Mouse (Mus musculus): Measurements from ENCODE around the gene Gigyf1.

Gene Gigyf1

DNA sequence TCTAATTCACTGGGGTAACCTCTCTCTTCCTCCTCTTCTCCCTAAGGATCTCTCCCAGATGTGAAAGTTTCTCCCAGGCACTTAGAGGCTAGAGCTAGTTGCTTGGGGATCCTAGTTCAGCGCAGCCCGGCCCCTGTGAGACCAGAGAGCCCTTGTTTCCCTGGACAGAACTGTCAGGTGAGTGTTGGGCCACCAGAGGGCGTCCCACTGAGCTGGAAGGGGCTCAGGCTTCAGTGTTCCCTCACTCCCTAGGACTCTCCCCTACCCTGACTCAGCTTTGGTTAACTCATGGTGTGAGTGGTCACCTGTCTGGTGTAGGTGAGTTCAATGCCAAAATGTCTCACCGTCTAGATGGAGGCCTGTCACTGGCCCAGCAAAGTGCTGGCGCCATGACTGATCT lies at the start of gene Gigyf1:
TSS of gene Gigyf1 (plus strand) at position 113 of the 400 bp plus-strand sequence.
- DNase-seq (ENCODE audit: low spot score), result peak; percentile 45

DNA sequence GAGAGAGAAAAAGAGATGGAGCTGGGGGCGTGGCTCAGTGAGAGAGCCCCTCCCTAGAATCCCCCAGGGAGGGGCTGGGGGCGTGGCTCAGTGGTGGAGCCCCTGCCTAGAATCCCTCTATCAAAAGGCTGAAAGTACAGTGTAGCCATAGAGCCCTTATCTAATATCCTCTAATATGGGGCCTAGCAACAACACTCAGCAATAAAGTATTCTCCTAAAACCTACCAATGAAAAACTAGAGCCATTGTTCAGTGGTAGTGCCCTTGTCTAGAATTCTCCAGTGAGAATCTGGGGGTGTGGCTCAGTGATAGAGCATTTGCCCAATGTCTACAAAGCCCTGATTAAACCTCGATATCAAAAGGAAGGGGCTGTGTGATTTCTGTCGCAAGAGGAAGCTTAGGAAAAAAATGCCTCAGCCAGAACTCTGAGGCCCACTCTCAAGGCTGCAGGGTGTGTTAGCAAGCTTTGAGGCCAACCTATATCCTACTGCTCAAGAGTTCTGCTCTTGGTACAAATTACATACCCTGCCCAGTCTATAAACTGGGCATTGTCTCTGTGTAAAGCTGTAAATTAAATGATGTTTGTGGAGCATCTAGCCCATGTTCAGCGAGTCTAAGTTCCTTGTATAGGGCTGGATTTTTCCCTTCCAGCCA lies 46.0 kb upstream of the Gigyf1 start:
- DNase-seq (ENCODE audit: low spot score), result no peak

DNA sequence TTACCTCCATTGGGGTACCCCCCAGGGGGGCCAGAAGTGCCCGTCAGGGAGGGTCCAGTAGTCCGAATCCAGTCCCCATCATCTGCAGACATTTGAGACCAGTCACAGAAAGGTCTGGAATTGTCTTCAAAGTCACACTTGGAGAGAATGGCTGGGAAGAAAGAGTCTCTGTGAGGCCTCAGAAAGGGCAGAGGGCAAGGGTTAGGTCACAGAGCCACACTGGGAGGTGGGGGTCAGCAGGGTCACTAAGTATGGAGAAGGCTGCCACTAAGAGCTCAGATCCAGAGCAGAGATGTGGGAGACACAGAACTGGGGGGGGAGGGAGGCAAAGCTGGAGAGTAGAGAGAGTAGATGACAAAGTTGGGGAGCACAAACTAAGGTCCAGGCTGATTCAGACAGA lies 44.0 kb upstream of the Gigyf1 start:
- peak; percentile 28 for DNase-seq (ENCODE audit: low spot score)

DNA sequence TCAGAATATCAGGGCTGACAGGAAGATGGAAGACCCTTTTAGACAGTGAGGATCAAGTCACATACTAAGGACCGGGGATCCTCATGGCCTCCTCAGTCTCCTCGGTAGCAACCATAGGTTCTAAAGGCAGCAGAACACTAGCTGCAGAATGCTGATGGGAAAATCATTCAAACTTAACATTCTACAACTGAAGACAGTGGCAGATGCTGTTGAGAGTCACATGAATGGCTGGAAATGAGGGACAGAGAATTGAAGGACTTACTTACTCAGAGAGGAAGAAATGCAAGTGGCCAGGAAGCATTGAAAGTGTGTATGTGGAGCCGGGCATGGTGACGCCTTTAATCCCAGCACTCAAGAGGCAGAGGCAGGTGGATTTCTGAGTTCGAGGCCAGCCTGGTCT lies 41.4 kb upstream of the Gigyf1 start, which contains the start of gene Zan:
TSS of gene Zan (minus strand) at position 101 of the 400 bp plus-strand sequence.
- DNase-seq (ENCODE audit: low spot score), result no peak

DNA sequence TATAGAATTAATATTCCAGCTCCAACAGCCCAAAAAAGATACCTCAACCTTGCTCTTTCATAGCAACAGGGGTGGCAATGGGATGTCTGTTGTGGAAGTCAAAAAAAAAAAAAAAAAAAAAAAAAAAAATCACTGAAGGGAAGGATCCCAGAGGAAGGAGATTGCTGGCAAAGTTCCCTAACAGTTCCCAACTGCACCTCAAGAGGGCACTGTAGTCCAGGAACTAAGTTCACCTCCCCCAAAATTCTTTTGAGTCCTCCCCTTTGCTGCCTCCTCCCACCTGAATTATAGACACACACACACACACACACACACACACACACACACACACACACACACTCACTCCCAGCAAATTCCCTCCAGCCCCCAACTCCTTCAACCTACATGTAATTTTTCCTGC lies 37.2 kb upstream of the Gigyf1 start:
- DNase-seq (ENCODE audit: low spot score), result peak; percentile 95

DNA sequence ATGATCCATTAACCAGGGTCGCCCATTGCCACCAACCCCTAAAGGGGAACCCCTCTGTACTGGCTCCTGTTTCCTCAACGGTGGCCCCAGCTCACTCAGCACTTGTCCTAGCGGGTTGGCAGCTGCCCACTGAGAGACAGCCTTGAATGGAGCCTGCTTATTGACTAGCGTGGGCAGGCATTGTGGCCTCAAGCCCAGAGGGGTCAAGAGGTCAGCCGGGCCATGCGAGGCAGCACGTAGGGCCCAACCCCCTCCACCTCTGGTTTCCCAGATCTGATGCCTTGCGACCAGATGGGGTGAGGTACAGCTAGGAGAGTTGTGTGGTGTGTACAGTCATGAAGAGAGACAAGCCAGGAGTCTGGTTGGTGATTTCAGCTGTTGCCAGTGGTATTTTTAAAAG lies 36.5 kb upstream of the Gigyf1 start:
- DNase-seq (ENCODE audit: low spot score), result peak; percentile 73

DNA sequence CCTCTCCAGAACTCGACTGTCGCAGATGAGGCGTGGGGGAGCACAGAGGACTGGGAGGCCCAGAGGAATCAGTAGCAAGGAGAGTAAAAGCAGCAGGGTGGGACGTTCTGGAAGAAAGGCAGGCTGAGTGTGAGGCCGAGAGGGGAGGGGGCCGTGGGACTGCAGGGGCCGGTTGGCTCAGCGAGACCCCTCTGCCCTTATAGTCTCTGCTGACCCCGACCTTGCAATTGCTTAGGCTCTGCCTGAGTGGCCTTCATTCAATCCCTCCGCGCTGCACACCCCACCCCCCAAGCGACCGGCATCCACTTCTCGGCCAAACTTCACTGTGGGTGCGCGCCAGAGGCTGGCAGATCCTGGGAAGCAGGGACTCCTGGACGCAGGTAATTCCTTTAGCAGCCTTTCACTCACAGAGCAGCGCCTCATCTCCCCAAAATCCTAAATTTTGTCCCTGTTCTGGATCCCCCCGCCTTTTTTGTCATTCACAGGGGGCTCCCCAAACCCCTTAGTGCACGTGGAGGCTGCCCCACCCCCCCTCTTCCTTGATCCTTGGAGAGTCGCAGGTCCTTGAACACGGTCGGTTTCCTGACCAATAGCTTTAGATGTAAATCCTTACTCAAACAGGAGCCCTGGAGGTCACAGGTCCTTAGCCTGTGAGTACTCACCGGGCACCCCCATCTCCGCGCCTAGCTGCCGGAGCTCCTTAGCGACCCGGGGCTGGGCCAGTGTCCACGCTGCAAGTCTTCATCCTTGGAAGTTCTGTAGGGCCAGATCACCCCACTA lies 33.1 kb upstream of the Gigyf1 start:
- peak; percentile 53 for DNase-seq (ENCODE audit: low spot score)

DNA sequence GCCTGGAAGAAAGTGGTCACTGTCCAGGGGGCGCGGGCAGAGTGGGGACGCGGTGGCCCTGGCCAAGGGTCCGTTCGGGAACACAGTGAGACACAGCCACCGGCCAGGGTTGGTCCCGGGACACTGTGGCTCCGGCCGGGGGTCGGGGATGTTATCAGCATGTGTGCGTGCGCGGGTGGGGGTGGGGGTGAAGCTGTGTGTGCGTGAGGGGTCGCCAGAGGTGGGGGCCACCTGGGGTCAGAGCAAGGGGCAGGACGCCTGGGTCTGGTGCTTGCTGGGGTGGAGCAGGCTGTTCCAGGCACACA lies 32.5 kb upstream of the Gigyf1 start:
- no peak for DNase-seq (ENCODE audit: low spot score)

DNA sequence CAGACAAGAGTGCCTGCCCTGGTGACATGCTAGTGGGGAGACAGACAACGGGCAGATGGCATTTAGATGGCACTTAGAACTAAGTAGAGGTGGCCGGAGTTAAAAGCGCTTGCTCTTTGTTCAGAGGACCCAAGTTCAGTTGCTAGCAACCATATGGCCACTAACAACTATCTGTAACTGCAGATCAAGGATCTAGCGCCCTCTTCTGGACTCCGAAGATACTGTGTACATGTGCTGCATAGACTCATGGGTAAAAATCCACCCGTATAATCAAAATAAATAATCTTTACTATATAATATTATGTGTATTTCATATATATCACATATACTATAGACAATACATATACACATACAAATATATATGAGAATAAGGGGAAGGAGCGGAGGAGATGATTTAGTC lies 30.7 kb upstream of the Gigyf1 start:
- peak; percentile 42 for DNase-seq (ENCODE audit: low spot score)

DNA sequence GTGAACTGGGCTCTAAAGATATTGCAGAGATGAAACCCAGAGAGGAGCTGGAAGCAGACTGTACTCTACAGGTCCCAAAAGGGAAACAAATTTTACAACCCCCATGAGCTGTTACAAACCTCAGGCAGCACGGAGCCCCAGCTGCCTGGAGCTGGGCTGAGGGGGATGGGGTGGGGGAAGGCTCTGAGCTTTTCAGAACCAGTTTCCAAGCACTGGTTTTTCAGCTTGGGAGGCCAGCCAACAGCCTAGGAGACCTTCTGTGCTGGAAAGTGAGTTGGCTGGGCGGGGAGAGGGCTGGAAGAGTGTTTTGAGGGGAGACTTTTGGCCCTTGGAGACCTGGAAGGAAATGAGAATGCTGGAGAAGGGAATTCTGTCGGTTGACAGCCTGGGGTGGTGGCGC lies 26.8 kb upstream of the Gigyf1 start:
- DNase-seq (ENCODE audit: low spot score), result no peak

DNA sequence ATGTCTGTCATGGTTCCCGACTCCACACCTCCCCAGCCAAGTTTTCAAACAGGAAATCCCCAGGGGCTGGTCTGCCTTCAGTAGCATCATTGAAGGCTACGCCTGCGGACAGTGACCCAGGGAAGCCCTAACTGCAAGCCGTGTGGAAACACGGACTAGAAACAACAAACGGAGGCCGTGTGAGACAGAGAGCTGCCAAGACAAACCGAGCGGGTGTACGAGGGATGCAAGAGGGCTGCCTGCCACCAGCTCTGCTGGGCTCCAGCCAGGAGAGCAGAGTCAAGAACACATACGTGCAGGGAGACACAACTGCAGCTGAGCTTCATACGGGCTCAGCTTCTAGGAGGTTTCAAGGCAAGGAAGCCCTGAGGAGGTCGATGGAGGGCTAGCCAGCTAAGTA lies 24.5 kb upstream of the Gigyf1 start:
- no peak for DNase-seq (ENCODE audit: low spot score)

DNA sequence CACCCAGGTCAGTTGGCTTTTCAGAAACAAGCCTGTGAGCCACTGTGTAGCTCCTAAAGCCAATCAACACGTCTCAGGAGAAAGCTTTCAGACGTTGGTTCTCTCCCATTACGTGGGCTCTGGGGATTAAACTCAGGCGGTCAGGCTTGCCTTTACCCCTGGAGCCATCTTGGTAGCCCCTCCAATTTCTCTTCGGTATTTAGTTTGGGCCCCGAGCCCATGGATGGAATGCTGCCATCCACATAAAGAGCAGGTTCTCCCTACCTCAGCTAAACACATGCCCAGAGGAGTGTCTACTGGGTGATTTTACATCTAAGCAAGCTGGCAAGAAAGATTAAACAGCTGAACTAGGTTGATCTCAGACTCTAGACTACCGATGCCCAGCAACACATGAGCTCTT lies 18.2 kb upstream of the Gigyf1 start:
- no peak for DNase-seq (ENCODE audit: low spot score)

DNA sequence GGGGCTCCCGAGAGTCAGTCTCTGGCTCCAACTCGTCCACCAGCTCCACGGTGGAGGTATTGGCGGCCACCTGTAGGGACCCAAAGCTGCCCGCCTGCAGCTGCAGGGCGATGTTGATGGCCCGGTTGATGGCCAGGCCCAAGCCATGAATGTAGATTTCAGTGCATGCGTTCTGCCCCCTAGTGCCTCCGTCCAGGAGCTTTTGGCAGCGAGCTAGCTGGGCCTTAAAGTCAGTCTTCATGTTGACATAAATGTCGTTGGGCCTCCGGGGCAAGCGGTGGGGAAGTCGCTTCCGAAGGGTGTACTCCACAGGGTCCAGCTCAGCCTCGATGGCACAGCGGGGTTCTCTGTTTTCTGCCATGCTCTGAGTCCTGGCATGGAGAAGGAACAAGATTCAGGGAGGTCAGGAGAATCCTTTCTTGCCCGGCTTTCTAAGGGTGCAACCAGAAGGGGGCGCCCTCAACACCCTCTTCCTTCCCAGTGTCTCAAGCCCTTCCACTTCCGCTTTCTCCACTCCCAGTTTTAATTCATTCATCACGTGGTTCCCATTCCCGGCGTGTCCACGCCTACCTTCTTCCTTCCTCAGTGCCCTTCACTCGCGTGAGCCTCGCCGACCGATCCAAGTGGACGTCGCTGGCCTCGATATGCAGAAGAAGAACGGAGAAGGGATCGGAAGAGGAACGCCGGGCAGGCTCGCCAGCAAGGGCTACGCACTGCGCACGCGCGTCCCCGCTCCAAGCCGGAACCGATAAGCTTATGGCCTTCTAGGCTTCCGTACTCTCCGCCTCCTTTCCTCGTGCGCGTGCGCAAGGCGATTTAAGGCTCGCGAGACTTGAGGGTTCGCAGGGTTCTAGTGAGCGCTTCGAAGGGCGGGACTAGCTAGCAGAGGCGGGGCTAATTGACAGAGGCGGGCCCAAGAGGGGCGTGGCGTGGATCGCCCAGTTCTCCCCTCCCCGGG lies 16.4 kb upstream of the Gigyf1 start, which contains the start of gene Pop7:
TSS of gene Pop7 (minus strand) at position 810 of the 958 bp plus-strand sequence.
- peak; percentile 100 for DNase-seq (ENCODE audit: low spot score)

DNA sequence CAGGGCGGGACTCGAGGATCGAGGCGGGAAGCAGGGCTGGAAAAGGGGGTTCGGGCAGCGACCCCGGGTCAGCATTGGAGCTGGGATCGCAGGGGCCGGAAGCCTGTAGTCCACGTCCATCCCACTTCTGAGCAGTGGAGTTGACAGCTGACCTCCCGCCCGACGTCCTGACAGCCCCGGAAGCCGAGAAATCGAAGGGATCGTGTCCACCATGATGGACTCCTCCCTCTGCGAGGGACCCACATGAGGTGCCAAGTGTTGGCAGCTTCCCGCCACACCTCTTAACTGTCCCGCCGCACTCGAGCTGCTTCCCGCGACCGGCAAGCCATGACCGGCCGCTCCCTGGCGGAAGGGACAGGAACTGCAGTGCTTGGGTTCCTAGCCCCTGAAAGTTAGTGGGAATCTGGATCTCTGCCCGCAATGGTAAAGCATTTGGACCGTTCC lies 15.7 kb upstream of the Gigyf1 start:
- DNase-seq (ENCODE audit: low spot score), result peak; percentile 92

DNA sequence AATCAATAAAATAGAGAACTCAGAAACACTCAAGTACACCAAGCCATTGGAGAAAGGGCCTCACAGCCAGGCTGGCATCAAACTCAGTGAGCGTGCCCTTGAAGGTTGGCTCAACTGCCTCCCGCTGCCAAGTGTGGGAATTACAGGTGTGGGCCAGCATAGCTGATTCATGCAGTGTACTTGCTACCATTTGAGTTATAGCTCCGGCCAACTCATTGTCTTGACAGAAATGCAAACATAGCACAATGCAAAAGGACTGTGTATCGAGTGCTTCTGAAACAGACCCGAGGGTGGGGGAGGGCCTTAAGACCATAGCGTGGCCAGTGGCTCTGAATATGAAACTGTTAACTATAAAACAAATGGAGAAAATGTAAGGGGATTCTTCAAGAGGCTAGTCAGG lies 14.3 kb upstream of the Gigyf1 start:
- DNase-seq (ENCODE audit: low spot score), result no peak

DNA sequence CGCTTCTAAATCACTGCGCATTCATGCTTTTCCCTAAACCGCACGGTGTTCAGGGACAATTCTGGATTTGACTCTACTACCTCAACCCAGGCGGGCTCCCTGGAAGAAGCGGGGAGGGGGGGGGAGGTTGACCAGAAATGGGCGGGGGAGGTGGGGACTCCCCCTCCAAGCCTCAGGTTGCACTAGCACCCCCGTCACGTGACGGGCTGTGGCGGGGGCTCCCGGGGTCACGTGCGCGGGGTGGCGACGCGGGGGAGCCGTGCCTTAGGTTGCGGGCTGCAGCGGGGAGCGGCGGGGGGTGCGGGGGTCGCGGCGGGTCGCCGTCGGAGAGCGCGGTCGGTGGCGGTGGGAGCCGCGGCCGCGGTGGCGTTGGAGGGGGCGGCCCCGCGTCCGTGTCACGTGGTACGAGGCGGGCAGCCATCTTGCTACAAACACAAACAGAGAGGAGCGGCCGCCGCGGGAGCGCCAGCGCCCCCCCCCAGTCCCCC lies 8.3 kb upstream of the Gigyf1 start:
- DNase-seq (ENCODE audit: low spot score), result peak; percentile 77

DNA sequence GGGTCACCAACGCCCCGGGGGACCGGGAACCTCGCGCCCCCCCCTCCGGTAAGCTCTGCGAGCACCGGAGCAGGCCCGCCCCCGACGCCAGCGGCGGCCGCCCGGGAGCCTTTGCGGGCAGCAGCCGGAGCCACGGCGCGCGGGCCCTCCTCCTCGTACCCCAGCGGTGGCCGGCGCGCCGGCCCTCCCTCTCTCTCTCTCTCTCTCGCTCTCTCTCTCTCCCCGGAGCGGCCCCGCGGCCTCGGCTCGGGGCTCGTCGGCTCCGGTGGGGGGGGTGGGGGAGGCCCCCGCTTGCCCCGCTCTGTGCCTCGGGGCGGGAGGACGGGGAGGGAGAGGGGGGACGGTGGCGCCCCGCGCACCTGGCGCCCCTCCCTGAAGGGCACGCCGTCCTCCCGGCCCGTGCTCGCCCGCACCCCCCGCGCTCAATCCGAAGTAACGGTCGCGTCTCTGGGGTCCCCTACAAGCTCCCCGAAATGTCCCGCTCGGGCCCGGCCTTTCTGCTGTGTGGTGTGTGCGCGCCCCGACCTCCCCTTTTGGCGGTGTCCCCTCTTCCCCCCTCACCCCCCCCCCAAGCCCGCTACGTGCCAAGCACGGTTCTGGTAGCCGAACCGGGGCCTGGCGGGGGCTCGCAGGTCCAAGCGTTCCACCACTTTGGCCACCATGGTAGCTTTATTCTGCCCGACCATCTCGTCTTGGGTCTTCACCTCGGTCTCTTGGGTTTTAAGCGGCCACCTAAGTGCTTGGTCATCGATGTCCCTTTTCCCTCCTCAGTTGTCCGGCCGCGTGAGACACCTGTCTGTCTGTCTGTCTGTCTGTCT lies 7.6 kb upstream of the Gigyf1 start:
- DNase-seq (ENCODE audit: low spot score), result no peak

DNA sequence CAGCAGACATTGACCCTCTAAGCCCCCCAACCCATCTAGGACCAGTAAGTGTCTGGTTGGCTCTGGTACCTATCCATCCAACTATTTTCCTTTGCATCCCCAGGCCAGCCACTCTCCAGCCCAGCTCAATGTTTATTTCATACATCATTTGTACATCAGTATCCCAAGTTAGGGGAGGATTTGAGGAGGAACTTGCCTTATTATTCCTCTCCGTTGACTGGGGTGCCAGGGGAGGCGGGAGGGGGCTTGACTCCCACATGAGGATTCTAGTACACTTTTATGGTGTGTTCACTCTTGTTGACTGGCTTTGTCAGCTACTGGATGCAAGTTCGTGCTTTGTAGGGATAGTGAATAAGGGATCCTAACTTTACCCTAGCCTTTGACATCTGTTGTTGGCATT lies 6.6 kb upstream of the Gigyf1 start:
- no peak for DNase-seq (ENCODE audit: low spot score)

DNA sequence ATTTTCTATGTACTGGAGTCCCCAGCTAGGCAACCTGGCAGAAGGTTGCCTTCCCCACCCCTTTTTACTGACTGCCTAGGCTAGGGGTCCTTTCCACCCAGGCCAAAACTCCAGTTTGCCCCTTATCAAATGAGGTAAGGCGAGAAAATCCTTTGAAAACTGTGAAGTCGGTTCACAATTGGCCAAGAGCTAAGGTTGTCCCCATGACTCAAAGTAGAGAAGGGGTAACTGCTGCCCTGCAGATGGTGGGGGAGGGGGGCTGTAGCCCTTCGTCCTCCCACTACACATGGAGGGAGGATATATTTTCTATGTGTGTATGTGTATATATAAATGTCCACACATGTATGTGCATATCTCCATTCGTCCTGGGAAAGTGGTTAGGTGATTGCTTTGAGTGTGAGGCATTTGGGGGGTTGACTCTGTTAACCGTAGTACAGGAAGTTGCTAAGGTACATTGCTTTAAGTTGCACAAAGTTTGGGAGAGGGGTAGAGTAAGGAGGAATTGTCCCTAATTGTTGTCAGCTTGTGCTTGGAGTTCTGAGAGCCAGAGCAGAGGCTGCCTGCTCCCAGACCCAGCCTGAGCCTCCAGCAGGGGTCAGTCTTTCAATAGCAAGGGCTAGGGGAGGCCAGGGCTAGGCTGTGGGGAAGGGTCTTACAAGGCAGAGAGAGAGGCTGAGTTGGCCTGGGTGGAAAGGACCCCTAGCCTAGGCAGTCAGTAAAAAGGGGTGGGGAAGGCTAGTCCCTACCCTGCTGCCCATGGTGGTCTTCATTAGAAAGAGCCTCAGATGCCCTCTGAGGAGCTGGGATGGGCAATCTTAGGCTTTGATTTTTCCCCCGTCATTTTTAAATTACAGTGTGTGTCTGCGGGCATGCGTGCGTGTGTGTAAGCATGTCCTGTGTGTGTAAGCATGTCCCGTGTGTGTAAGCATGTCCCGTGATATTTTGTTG lies 5.2 kb upstream of the Gigyf1 start:
- peak; percentile 81 for DNase-seq (ENCODE audit: low spot score)
